17 mouse cellular contexts compared by ENCODE assay signal in the genomic region with DNA sequence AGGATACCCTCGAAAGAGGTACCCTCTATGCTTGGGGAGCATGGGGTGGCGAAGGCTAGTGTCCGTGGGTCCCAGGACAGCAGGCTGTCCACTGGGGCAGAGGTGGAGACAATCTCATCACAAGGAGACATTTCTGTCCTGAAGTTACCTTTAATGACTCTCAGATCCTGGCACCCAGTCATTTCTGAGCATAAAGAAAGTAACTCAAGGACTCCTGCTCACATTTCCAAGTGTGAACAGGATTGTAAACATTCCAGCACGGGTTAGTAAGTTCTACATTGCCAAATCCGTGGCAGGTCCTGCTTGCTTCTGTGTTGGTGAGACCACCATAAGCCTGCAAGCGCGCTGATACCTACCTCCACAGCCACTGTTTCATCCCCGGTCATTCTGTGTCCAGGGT.
"Had no signal": no experiment of that assay in that cellular context is flagged by ENCODE, and none has a peak within 500 bp of the region (broad histone marks: within the 10 kb centered on the region; RNA-seq: fewer than 3 reads in every experiment).

No protein-coding gene starts in this region.

- H3K4me1 ChIP-seq: midbrain, embryonic 10.5 days; midbrain, embryonic 12.5 days; neural tube, embryonic 13.5 days; neural tube, embryonic 15.5 days had no signal

- H3K4me2 ChIP-seq: liver, embryonic 11.5 days; liver, embryonic 13.5 days; liver, embryonic 15.5 days; lung, embryonic 14.5 days; midbrain, embryonic 12.5 days; neural tube, embryonic 13.5 days; neural tube, embryonic 15.5 days had no signal

- H3K9me3 ChIP-seq: liver, embryonic 13.5 days; liver, embryonic 15.5 days; midbrain, embryonic 10.5 days; midbrain, embryonic 12.5 days; neural tube, embryonic 13.5 days; neural tube, embryonic 15.5 days had no signal

- H3K4me3 ChIP-seq: liver, embryonic 13.5 days; liver, embryonic 15.5 days; midbrain, embryonic 10.5 days; midbrain, embryonic 12.5 days; myocyte; neural tube, embryonic 13.5 days; neural tube, embryonic 15.5 days had no signal

- DNase-seq: liver, embryonic 13.5 days; liver, postnatal 0 days; lung, embryonic 14.5 days; midbrain, embryonic 14.5 days; right cerebral cortex, postnatal 14 days; spleen, adult 18-20 months; thymus, adult 18-20 months; thymus, postnatal 14 days; thymus, postnatal 36 days had no signal

- H3K9ac ChIP-seq: liver, embryonic 13.5 days; liver, embryonic 15.5 days; liver, postnatal 0 days; lung, embryonic 14.5 days; midbrain, embryonic 12.5 days; neural tube, embryonic 13.5 days; neural tube, embryonic 15.5 days had no signal

- H3K27ac ChIP-seq: liver, embryonic 13.5 days; liver, embryonic 15.5 days; midbrain, embryonic 10.5 days; midbrain, embryonic 12.5 days; neural tube, embryonic 13.5 days; neural tube, embryonic 15.5 days had no signal

- H3K36me3 ChIP-seq: liver, embryonic 13.5 days; liver, embryonic 15.5 days; midbrain, embryonic 10.5 days; midbrain, embryonic 12.5 days had no signal

- ATAC-seq: liver, postnatal 0 days; midbrain, embryonic 16.5 days had no signal

- H3K27me3 ChIP-seq: liver, embryonic 13.5 days; liver, embryonic 15.5 days; midbrain, embryonic 12.5 days; neural tube, embryonic 13.5 days; neural tube, embryonic 15.5 days had no signal
